Mouse (Mus musculus) 3134 (cell line): ENCODE measurements at regions not wholly inside any gene's neighbourhood (a gene's known extent, or its start where the extent isn't known, plus 50 kb on each side); places are given as distances from the start of the nearest gene placed in this dataset.
"Not testable (repeated sequence)": the region's sequence is repeated elsewhere in the genome, so short reads cannot be mapped to it uniquely, and the experiment has no call there.

ENCODE experiments used
- DNase-seq: peaks from one replicate; pipeline ENCODE4 v3.0.0-alpha.2; 2011; ENCODE audit warnings: low spot score; ENCODE audit not compliant: insufficient read length; ENCODE audit errors: extremely low read depth

DNA sequence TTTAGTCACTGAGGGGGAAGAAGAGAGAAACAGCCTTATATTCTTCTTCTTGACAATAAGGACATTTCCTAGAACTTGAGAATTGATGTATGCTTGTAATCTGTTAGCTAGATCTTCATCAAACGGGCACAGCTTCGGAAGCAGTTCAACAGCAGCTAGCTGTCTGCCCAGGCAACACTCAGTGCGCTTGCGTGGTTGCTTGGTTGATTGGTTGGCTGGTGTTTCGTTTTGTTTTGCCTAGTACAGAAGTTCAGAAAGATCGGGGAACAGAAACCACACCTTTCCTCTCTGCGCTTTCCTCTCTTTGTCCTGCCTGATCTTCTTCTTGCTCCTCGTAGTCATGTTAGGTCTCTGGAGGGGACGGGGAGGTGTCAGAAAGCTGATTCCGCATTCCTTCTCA is 212.2 kb upstream of the Pmfbp1 start:
- no peak for DNase-seq

DNA sequence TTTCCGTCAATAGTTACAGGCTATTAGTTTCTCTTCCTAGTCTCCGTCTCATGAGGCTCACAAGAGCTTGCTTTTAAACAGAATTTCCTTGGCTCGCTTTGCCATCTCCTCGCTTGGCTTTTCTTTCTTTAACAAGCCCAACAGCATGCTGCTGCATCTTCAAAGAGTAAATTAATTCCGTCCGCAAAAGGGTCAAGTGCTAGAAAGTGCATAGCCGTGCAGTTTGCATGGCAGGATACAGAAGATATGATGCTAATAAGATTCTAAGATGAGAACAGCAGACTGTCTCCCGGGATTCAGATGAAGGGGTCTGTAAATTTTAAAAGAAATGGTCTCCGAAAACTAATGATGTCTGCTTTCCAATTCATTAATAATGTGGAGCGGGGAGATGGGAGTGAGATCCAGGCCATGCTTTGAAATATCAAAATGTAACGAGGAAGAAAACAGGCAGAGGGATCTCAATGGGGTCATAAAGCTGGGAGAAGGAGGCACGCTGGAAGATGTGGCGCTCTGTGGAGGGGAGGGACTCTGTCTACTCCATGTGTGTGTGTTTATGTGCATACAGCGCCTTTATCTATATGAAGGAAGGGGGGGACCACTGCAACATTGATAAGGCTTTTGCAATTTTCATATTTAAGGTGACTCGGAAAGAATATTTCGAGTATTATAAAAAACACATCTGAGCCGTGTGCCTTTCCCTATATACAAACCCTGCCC is 183.0 kb upstream of the Pmfbp1 start:
- no peak for DNase-seq

DNA sequence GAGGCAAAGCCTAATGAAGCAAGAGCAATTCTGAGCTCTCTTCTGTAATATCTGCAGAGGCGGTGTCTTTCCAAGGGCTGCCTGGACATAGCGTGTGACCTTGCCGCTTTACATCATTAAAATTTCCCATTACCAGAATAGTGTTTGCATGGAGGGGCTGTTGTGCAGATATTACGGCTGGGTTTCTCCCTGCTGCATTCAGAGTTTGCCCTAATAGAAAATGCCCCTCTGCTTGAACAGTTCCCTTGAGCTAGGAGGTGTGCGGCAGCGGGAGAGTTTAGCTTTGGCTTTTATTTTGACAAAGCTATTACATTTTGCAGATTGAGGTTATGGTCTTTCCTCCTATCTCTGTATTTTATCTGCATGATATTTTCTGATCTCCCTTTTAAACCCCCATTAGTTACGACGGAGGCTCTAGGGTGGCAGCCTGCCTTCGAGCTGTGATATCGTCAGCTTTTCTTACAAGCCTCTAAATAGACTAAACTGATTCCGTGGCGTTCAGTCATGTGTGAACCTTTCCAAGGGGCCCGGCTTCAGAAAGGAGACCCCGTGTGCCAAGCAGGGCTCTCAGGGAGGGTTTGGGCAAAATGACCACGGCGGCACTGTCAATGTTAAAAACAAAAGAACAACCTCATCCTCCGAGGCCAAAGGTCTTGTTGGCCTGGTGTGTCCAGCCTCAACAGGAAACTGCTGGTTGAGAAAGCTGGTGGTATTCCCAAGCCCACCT is 182.2 kb upstream of the Pmfbp1 start:
- DNase-seq, result no peak

DNA sequence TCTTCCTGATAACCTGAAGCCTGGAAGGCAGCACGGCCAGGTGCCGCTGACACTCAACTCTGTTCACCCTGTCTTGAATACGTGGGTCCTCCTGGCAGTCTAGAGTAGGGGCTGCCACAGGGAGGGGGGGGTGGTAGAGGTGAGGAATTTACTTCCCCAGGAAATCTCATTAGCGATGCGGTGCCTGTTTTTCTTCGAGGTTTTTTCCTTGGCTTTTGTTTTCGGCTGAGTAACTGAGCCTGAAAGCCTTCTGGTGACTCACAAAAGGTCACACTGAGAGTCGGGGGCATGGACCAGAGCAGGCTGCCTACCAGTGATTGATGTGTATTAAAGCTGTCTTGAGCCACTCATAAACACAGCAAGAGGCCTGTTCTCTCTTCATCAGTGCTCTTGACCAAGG is 181.1 kb upstream of the Pmfbp1 start:
- no peak for DNase-seq

DNA sequence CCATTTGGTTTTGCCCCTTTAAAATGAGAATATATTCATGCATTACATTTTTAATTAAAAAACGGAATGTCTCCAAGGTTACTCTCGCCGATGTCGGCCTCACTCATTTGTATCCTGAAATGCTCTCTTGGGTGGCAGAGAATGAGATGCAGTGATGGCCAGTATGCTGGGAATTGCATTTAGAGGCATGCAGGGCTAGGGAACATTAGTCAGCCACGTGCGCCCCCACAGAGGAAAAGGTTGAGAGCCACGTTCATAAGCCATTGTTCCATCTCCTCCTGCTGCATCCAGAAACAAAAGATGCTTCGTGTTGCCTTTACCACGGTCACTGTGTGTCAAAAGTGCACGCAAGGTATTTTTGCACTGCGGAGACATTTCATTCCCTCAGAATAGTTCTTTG is 172.9 kb upstream of the Pmfbp1 start:
- DNase-seq, result no peak

DNA sequence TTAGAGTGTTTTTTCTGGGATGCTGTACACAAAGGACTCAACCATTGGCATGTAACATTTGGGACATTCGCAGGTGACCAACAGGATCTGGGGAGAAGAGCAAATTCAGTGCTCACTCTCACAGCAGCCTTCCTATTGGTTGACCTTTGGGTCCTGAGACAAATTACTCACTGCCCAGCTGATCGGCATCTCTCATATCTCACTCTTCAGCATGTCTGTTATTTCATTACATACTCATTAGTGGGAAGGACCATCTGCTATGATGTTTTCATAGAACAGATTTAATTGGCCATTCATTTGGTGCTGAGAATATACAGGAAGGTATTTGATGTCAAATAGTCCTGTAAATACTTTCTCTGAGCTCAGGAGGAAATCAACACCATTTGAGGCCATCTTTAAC is 170.5 kb upstream of the Pmfbp1 start:
- no peak for DNase-seq

DNA sequence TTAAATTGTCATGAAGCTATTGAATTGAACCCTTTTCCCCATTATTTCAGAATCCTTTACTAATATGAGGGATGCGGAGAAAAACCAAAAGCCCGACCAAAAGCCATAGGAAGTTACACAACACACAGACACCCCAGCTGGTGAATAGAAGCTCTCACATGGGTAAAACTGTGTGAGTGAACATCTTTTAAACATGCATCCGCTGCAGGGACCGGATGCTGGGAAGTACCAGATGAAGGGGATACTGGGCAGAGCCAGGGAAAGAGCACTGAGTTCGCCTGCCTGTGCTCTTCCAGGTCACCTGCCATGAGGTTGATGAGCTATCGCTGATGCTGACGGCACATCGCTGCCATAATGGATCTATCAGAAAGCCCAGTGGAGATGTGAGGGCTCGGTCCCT is 169.6 kb upstream of the Pmfbp1 start:
- no peak for DNase-seq

DNA sequence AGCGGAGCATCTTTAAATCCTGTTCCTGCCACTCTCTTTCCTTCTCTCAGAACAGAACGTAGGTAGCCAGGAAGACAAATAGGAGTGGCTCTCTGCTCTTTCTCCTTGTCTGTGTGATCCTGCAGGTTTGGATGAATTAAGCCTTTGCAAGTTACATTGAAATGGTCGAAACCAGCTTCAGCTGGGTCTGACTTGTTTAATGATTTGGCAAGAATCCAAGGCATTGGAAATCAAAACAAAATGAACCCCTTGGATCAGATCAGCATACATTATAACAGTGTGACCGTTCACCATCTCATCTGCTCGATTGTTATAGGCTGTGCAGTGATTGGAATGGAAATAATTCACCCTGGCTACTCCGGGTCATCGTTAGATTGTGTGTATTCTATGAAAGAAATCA is 157.6 kb upstream of the Pmfbp1 start:
- DNase-seq, result no peak

DNA sequence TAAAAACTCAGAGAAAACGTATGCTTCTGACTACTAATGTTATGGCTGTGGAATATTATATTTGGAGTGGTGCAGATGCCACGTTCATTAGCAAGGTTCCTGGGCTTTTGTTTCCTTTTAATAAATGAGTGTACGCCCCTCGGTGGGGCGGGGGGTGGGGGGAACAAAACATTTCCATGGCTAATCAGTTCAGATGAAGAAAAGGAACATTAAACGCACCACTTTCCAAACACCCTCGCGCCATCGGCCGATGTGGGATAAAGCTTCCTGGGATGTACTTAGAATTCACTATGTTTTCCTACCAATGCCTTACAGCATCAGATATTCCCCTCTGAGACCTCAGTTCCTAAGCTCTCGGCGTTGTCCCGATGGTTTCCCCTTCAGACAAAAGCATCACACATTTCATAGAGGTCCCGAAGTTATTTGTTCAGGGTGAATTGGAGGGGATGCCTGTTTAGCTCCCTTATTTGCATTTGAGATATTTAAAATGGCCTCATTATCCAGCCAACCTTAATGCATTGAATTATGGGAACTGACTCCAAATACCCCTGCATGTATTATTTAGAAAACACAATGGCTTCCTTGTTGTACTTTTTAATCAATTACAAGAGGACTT is 155.5 kb upstream of the Pmfbp1 start:
- DNase-seq, result no peak

DNA sequence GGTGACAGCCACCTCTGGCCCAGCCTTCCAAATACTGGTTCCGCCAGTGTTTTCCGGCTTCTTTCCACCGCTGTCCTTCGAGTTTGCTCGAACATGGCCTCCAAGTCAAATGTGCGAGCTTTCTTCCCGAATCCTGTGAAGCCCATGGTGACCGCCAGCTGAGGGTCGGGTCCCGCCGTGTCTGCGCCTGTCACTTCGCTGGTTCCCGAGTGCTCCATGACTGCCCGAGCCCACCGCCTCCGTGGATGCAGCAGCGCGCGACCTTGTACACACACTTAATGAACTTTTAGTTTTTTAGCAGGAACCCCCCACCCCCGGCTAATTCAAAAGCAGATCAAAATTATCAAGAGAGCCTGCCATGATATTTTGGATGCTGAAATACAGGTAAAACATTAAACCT is 153.2 kb upstream of the Pmfbp1 start:
- not testable (repeated sequence) for DNase-seq

DNA sequence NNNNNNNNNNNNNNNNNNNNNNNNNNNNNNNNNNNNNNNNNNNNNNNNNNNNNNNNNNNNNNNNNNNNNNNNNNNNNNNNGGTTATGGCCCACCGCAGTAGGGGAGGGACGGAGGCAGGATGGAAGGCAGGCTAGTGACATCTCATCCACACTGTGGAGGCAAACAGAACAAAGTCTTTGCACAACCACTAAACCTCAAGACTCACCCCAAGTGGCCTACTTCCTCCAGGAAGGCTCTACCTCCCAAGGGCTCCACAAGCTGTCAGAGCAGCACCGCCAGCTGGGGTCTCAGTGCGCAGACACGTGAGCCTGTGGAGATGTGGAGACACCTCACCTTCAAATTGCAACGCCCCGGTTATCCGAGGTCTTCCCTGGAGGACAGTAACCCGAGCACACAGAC is 138.7 kb upstream of the Pmfbp1 start:
- DNase-seq, result no peak

DNA sequence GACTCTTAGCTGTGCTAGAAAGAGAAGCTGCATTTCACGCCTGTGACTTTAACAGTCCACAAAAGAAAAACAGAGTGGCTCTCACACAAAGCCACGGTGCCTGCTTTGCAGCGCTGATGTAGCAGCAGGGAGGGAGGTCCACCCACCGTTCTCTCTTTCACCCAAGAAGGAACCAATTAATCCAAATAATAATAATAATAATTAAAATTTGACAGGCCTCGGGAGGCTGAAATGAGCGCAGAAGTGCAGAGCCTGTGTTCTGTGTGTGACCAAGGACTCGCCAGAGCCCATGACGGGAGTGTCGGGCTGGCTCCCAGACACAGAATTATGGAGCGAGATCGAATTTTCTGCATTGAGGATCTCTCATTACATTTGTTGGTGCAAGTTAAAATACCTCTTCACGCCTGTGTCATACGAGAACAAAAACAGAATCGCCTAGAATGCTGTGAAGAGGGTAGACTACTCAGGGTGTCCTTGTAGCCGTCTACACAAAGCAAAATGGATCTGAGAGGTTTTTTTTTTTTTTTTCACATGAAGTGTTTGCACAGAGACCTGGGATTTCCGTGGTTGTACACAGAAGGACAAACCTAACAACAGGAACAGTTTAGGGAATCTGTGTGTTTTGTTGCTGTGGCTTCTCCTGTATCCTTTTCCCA is 134.3 kb upstream of the Pmfbp1 start:
- no peak for DNase-seq

DNA sequence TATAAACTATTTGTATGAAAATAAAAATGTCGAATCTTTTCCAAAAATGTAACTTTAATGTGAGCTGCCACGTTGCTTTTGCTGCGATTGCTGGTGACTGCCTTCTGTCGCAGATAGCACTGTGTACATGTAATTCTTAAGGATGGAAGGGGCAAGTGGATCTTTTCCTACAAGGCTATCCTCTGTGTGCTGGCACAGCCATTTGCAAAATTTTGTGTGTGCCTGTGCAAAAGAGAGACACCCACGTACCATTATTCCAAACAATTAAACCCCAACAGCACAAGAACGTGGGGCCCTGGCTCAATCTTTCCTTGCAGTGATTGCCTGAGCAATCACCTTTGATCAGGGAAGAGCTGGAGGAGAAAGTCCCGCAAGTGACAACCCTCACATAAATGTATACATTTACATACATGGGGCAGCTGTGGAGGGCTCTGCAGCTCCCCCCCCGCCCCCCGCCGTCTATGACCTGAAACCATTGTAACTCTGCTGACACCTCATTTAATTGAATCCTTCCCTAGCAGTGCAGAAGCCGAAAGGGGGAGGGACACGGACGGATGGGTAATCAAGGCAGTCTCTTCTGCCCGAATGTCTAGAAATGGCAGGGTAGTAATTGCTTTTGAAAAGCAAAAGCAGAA is 133.6 kb upstream of the Pmfbp1 start:
- DNase-seq, result no peak

DNA sequence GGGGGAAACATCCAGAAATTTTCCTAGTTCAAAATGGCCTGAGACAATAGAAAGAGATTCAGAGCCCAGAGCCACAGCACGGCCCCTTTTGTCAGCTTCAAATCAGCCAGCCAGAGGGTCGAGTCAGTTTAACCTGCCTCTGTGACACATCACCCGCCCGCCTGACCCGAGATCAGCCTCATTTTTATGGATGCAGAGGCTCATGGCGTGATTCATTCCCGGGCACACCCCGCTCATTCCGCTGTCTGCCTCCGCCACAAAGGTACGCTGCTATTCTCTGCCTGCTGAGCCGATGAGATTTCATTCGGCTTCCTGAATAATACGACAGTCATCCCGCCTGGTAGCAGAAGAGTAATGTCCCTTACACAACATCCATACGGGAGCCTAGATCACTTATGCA is 132.9 kb upstream of the Pmfbp1 start:
- DNase-seq, result no peak

DNA sequence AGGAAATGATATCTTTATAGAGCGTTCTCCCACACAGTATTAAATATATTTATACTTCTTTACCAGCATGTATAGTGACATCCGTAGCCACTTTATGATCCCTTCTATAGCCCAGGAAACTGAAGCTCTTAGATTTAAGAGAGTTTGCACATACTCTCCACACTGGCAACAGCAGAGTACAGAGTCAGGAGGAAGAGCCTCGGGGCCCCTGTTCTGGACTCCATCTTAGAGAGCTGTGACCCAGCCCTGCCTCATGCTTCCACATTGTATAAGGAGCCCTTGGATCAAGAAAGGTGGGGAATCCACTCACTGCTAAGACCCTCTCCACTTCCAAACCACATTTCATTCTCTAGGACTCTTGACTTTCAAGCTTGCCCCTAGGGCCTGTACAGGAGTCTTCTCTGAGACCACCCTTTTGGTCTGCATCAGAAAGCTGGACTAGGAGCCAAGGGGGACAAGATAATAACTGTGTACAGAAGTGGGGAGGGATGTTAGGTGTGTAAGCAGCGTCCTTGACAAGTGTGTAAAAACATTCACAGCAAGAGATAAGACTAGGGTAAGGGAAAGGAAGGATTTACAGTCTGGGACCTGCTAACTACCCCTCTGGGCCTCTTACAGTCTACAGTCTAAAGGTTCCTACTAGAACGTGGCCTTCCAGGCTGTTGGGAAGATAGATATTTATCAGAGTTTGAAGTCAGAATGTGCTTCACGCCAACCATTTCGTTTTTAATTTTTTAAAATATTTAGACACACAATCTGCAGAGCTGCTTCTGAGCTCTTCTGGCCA is 132.1 kb upstream of the Pmfbp1 start:
- no peak for DNase-seq

DNA sequence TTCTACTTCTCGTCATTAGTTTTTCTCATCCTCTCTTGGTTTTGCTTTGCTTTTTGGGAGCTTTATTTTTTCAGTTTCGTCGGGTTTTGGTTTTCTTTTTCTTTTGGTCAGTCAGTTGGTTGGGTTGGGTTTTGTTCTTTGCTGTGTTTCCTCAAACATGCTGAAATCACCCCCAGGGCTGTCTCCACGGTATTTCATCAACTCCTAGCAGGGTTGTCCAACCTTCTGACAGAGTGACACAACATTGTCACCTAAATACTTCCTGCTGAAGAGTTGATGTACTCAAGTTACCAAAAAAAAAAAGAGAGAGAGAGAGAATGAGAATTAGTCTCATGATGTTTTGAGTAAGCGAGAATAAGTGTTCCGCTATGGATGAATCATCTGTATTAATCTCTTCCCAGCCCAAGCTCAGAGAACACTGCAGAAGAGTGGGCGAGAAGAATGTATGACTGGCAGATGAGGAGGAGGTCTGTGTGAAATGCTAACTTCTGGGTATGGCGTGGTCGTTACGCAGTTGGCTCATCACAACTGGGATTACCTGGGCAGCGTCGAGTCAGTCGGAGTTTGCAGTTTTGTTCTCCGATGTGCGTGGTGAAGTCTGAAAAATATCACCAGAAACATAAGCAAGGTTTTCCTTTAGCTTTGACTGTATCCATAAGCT is 130.5 kb upstream of the Pmfbp1 start:
- no peak for DNase-seq

DNA sequence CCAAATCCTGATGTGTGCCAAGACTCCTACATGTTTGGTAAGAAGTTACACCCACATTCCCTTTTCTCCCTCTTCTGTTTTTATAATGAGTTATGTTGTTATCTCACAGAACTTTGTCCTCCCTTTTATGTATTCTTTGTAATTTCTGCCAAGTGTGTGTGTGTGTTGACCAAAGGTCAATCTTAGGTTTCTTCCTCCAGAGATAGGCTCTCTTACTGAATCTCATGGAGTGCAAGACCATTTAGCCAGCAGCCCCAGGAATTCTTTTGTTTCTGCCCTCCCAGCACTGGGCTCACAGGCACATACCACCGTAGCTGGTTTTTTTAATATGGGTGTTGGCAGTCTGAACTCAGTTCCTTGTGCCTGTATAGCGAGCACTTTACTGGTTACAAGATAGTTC is 119.8 kb upstream of the Pmfbp1 start:
- no peak for DNase-seq

DNA sequence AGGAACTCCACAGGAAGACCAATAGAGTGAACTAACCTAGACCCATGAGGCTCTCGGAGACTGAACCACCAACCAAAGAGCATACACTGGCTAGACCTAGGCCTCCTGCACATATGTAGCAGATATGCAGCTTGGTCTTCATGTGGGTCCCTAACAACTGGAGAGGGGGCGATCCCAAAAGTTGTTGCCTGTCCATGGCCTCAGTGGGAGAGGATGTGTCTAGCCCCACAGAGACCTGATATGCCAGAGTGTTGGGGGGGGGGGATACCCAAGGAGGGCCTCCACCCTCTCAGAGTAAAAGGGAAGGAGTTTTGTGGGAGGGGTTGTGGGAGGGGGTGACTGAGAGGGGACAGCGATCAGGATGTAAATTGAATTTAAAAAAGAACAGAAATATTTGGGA is 108.9 kb upstream of the Pmfbp1 start:
- DNase-seq, result no peak

DNA sequence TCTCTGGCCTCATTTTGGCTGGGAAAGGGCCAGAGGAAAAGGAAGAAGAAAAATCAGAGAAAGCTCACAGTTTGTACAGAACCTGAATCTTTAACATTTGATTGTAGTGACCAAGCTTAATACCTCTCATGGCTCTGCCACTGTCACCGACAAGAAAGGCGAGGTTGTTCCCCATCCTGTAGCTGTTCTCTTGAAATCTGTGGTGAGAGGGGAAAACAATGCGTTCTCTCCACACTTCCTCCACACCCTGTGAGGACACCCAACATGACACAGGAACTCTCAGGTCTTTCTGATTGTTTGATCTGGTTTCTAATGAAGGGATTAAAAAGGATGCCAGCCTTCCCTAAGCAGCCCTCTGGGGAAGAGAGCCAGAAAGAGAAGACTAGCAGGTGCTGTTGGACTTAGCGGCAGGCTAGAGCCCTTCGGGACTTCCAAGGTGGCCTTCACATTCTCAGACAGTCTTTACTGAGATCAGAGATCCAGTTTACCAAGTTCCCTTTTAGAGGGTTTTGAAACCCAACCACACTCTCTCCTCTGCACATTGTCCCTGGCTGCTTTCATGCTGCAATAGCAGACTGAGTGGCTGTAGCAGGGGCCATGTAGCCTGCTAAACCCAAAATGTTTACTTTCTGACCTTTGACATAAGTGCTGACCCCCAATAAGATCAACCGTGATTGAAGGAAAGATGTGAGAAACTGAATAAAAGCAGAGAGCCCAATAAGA is 98.5 kb upstream of the Pmfbp1 start:
- no peak for DNase-seq
